Mouse (Mus musculus) midbrain, embryonic 15.5 days (tissue): ENCODE measurements around the gene Krt42. TPM values are rescaled to one million over a fixed set of nuclear protein-coding genes. Genes with fewer than 3 reads are reported as not detected.
"Not testable (repeated sequence)": the region's sequence is repeated elsewhere in the genome, so short reads cannot be mapped to it uniquely, and the experiment has no call there.

Experiments used
- ATAC-seq: fragments of 200-750 bp; cut with Nextera tagmentation; replicated peaks from 2 replicates; pipeline ENCODE4 v1.8.0; 2017; ENCODE audit warnings: moderate TSS enrichment
- H3K27ac ChIP-seq: fragments of 300-500 bp; sonication (generic); 2 replicates; pipeline ENCODE4 v1.5.1; 2015; ENCODE audit warnings: mild to moderate bottlenecking, inconsistent platforms
- H3K27me3 ChIP-seq: fragments of 300-500 bp; sonication (generic); replicated peaks from 2 replicates; pipeline ENCODE4 v1.6.1; 2015; ENCODE audit warnings: inconsistent platforms
- H3K36me3 ChIP-seq: fragments of 300-500 bp; sonication (generic); replicated peaks from 2 replicates; pipeline ENCODE4 v1.6.1; 2015; ENCODE audit warnings: inconsistent platforms
- H3K4me1 ChIP-seq: fragments of 300-500 bp; sonication (generic); 2 replicates; pipeline ENCODE4 v1.6.1; 2015; ENCODE audit warnings: inconsistent platforms
- H3K4me2 ChIP-seq: fragments of 300-500 bp; sonication (generic); 2 replicates; pipeline ENCODE4 v1.6.1; 2015; ENCODE audit warnings: inconsistent platforms, mild to moderate bottlenecking, moderate library complexity
- H3K4me3 ChIP-seq: fragments of 300-500 bp; sonication (generic); 2 replicates; pipeline ENCODE4 v1.5.1; 2015; ENCODE audit warnings: mild to moderate bottlenecking, inconsistent platforms
- H3K9ac ChIP-seq: fragments of 300-500 bp; sonication (generic); 2 replicates; pipeline ENCODE4 v1.6.1; 2015; ENCODE audit warnings: mild to moderate bottlenecking, inconsistent platforms
- H3K9me3 ChIP-seq: fragments of 300-500 bp; sonication (generic); 2 replicates; pipeline ENCODE4 v1.6.1; 2016; ENCODE audit warnings: inconsistent platforms
- WGBS: fragments of 180-500 bp; shearing (Covaris S2); methylation state at CpG from one replicate; pipeline ENCODE4 v1.1.7; 2015; ENCODE audit warnings: mixed read lengths; 5-methylcytosine and 5-hydroxymethylcytosine counted together
- polyA plus RNA-seq: library from polyadenylated mRNA; unstranded; fragments of >200 nt; fragmentation: Nextera tagmentation; extraction: Ambion mirVana; gene quantifications from 2 replicates; pipeline ENCODE4 v1.2.1, GENCODE M21; 2015

Krt42 gene
- polyA plus RNA-seq, 1 experiment from 2014 or later: not detected

DNA sequence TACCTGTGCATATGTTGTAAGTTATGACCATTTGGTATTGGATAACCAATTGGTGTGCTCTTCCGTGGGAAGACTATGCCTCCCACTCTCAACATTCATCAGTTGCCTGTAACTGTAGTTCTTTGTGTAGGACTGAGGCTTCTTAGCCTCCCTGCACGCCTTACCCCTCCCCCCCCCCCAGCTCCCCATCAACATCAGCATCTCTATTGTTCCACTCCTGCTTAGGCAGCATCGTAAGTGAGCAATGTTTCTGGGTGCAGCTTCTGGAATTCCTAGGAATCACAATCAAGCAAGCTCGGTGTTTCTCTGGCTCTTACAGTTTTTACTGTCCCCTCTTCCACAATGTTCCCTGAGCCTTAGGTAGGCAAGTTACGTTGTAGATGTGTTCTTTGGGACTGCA lies 5.8 kb upstream of the Krt42 start:
- Histone ChIP-seq H3K27me3 (no peaks in the 10 kb centered on the region), H3K4me3 (no peak overlapping the region), H3K4me2 (no peak overlapping the region), H3K4me1 (no peaks in the 10 kb centered on the region), H3K27ac (no peak overlapping the region), H3K9me3 (no peaks in the 10 kb centered on the region), H3K9ac (no peak overlapping the region), H3K36me3 (no peaks in the 10 kb centered on the region)
- ATAC-seq: no peak
- WGBS: 40% methylated on average over 5 of the region's 5 CpGs

DNA sequence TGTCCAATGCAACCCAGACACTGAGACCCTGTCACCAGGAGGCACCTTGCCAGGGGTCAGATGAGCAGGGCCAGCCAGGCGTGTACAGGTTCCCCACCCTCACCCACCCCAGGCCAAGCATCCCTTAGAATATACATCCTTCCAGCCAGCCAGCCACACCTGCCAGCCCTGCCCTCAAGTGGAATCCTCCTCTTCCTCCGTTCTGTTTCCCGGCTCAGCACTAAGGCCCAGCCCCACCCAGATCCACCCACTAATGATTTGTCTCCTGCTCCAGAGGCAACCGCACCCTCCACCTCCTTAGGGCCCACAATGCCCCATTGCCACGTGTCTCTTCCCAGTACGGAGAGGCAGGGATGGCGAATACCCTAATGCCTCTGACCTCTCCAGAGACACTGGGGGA lies 5.0 kb upstream of the Krt42 start:
- no peaks in the 10 kb centered on the region for H3K4me1 ChIP-seq
- no peak overlapping the region for H3K4me2 ChIP-seq
- 71% methylated on average over 7 of the region's 7 CpGs for WGBS
- ATAC-seq: no peak
- H3K27ac ChIP-seq: no peak overlapping the region
- H3K9me3 ChIP-seq: no peaks in the 10 kb centered on the region
- no peak overlapping the region for H3K9ac ChIP-seq
- no peaks in the 10 kb centered on the region for H3K36me3 ChIP-seq
- H3K27me3 ChIP-seq: no peaks in the 10 kb centered on the region
- no peak overlapping the region for H3K4me3 ChIP-seq

DNA sequence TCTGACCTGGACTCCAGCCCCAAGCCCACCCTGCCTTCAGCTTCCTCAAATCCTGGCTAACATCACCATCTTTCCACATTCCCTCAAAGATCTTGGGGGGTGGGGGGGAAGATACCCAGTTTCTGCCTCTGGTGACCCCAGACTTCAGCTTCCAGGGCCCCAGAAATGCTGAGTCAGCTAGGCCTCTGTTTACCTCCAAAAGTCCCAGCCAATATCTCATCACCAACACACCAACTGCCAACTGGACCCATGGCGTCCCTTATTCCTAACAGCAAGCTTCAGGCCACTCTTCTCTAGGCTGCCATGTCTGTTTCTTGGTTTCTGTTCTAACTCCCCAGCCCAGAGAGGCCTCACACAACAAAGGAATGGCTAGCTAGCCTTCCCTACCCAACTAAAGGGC lies 2.2 kb upstream of the Krt42 start:
- Histone ChIP-seq H3K36me3 (no peaks in the 10 kb centered on the region), H3K27me3 (no peaks in the 10 kb centered on the region), H3K4me3 (no peak overlapping the region), H3K4me2 (no peak overlapping the region), H3K9me3 (no peaks in the 10 kb centered on the region), H3K4me1 (no peaks in the 10 kb centered on the region), H3K9ac (no peak overlapping the region), H3K27ac (no peak overlapping the region)
- ATAC-seq: no peak
- WGBS: 84% methylated on average over 1 of the region's 1 CpGs

DNA sequence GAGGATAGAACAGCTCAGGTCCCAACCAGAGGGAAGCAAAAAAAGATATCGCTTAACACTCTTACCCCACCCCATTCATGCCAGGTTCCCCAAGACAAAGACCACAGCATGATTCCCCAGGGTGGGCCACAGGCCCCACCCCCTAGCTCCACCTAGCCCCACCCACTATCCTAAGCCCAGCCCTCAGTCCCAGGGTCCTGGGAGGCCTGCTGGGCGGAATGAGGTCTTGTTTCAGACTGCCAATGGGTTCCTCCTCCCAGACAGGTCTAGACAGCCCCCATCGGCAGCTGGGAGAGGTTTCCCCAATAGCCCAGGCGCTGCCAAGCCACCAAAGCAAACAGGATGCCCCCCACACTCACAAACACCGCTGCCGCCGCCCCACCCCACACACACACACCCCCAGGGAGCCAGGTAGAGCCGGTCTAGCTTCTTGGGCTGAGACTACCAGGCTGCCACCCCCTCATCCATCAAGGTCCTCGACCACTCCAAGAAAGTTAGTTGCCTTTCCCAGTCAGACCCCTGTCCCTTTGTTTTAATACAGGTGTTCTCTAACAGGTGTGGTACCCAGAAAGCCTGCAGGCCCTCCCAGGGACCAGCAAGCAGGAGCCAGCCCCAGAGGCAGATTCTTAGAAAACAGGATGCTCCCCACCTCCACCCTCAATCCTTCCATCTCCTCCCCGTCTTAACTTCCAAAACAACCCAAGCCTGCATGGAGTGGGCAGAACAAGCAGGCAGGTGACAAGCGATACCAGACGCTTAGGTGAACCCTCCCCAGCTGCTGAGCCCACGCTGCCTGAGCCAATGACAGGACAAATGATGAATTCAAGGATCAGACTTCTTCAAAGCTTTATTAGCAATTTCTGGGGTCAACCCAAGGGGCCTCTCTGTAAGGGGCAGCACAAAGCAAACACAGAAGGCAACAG lies 7.4 kb downstream of the Krt42 start:
- Histone ChIP-seq H3K9ac (no peak overlapping the region), H3K27me3 (no peaks in the 10 kb centered on the region), H3K9me3 (no peaks in the 10 kb centered on the region), H3K4me3 (no peak overlapping the region), H3K4me2 (no peak overlapping the region), H3K36me3 (no peaks in the 10 kb centered on the region), H3K4me1 (no peaks in the 10 kb centered on the region; the same call in 1 of the 2 replicates), H3K27ac (no peak overlapping the region)
- 36% methylated on average over 13 of the region's 13 CpGs for WGBS
- no peak for ATAC-seq

DNA sequence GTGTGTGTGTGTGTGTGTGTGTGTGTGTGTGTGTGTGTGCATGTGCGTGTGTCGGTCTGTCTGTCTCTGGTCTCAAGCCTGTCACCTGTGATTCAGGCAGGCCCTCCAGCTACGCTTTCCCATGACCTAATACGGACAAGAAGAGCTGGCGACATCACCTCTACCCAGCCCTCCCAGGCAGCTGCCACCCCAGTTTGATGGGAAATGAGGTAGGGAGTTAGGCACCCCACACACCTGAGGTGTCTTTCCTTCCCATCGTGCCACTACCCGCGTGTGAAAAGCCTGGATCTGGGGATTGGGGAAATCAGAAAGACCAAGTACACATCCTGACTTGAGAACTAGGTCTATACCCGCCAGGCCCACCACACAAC lies 8.5 kb downstream of the Krt42 start:
- WGBS: 76% methylated on average over 9 of the region's 9 CpGs
- Histone ChIP-seq H3K9me3 (no peaks in the 10 kb centered on the region), H3K36me3 (no peaks in the 10 kb centered on the region), H3K4me2 (no peak overlapping the region), H3K27me3 (no peaks in the 10 kb centered on the region), H3K27ac (no peak overlapping the region), H3K4me1 (no peaks in the 10 kb centered on the region; the same call in 1 of the 2 replicates), H3K9ac (no peak overlapping the region), H3K4me3 (no peak overlapping the region)
- no peak for ATAC-seq

DNA sequence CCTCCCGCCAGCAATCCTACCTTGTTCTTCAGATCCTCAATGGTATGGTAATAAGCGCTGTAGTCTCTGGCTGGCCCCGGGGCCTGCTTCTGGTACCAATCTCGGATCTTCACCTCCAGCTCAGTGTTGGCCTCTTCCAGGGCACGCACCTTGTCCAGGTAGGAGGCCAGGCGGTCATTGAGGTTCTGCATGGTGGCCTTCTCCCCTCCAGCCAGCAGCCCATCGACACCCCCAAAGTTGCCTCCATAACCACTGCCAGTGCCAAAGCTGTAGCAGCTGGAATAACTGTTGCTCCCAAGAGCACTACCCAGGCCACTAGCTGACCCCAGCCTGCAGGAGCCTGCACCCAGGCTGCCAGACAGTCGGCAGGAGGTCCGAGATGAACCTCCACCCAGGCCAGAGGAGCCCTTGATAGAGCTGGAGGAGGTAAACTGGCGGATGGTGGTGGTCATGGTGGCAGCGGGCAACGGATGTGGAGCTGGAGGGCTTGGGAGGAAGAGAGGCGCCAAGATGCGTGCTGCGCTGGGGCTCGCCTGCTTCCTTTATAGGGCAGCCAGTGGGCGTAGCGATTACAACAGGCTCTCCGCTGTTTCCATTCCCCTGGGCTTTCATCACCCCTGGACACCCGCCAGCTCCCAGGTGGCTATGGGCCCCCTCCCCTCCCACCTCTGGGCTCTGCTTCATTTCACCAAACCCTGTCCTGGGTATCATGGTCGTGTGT lies 9.0 kb downstream of the Krt42 start, which contains the start of gene Krt17:
Gene Krt17, minus strand, starts transcription at position 516 of the 721 bp plus-strand sequence.
- Histone ChIP-seq H3K27ac (no peak within 1 kb of the TSS), H3K9me3 (no peaks in the 10 kb centered on the region), H3K36me3 (no peaks in the 10 kb centered on the region), H3K9ac (no peak within 1 kb of the TSS), H3K27me3 (no peaks in the 10 kb centered on the region), H3K4me2 (no peak within 1 kb of the TSS), H3K4me1 (no peaks in the 10 kb centered on the region; the same call in 1 of the 2 replicates), H3K4me3 (no peak within 1 kb of the TSS)
- no peak for ATAC-seq
- WGBS: 79% methylated on average over 21 of the region's 21 CpGs

DNA sequence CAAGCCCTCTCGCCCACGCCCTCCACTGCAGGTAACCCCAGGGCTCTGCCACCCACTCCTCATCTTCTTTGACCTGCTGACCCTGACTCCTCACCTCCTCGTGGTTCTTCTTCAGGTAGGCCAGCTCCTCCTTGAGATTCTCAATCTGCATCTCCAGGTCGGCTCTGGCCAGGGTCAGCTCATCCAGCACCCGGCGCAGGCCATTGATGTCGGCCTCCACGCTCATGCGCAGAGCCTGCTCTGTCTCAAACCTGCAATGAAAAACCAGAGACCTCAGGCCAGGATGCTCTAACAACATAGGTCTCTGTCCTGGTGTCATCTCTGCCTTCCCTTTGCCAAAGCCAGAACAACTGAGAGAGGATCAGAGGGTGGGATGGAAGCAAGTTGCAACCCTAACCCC lies 10.6 kb downstream of the Krt42 start:
- Histone ChIP-seq H3K36me3 (no peaks in the 10 kb centered on the region), H3K27me3 (no peaks in the 10 kb centered on the region), H3K27ac (no peak overlapping the region), H3K4me1 (no peaks in the 10 kb centered on the region; the same call in 1 of the 2 replicates), H3K4me3 (no peak overlapping the region), H3K4me2 (no peak overlapping the region), H3K9me3 (no peaks in the 10 kb centered on the region), H3K9ac (no peak overlapping the region)
- WGBS: 94% methylated on average over 9 of the region's 9 CpGs
- ATAC-seq: no peak

DNA sequence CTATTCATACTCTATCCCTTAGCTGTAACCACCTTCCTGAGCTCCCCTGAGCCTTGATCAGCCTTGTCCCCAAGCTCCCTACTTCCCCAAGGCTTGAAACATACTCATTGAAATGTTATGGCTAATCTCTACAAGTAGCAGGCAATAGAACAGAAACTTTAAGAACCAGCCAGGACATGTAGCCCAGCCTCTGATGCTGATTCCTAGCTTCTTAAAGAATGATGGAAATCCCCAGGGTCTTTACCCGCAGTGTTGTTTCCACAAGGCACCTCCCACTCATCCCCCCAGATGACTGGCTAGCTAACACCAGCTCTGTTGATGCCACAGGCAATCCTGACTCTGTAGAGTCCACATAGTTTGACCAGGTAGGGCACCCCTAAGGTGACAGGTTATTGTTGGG lies 11.7 kb downstream of the Krt42 start:
- Histone ChIP-seq H3K4me2 (no peak overlapping the region), H3K36me3 (no peaks in the 10 kb centered on the region), H3K9me3 (no peaks in the 10 kb centered on the region), H3K9ac (no peak overlapping the region), H3K27me3 (no peaks in the 10 kb centered on the region), H3K27ac (no peak overlapping the region), H3K4me1 (no peaks in the 10 kb centered on the region; the same call in 1 of the 2 replicates), H3K4me3 (no peak overlapping the region)
- ATAC-seq: no peak
- 87% methylated on average over 1 of the region's 1 CpGs for WGBS

DNA sequence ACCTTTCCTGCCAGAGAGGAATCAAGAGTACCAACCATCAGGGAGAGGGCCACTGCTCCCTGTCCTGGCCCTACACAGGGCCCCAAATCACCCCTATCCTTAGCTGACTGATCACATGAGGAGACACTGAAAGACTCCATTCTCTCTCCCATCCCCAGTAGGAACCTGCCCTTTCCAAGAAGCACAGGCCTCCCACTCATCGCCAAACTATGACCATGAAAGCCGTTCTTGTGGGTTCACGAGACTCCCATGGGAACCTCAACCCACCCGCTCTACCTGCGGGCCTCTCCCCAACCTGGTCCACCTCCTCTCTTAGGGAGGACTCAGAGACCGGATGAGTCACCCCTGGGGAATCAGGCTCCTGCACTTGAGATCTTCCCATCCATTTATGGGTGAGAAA lies 14.2 kb downstream of the Krt42 start:
- H3K4me1 ChIP-seq: no peaks in the 10 kb centered on the region; the same call in 1 of the 2 replicates
- no peak overlapping the region for H3K4me3 ChIP-seq
- no peak overlapping the region for H3K27ac ChIP-seq
- no peaks in the 10 kb centered on the region for H3K36me3 ChIP-seq
- H3K9me3 ChIP-seq: no peaks in the 10 kb centered on the region
- ATAC-seq: no peak
- H3K9ac ChIP-seq: no peak overlapping the region
- H3K4me2 ChIP-seq: no peak overlapping the region
- WGBS: 94% methylated on average over 6 of the region's 6 CpGs
- H3K27me3 ChIP-seq: no peaks in the 10 kb centered on the region

DNA sequence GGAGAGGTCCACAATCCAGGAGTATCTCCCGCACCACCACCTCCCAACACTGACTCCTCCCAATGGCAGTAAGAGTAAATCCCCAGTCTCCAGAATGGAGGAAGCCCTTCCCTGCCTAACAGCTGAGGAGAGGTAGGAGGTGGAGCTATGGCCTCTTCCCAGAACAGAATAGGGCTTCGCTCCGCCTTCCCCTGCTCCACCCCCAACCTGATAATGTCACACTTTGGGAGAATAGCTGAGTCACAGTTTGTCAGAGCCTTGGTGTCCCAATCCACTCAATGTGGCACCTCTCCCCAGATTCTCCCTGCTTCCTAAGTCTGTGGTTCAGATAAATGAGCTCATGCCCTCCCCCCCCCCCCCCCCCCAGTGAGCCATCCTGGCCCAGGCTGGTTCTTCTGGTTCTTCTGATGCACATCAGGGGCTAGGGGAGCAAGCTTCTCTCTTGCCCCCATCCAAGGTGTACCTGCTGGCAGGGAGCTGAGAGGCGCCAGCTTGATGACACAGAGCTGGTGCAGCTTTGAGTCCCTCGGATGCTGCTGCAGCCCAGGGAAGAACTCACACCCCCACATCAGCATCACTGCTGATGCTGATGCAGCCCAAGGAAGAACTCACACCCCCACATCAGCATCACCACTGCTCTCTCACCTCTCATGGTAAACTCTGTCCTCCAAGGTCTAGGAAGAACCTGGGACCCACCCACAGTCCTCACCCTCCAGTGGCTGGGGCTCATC lies 15.1 kb downstream of the Krt42 start:
- no peak for ATAC-seq
- no peaks in the 10 kb centered on the region for H3K36me3 ChIP-seq

DNA sequence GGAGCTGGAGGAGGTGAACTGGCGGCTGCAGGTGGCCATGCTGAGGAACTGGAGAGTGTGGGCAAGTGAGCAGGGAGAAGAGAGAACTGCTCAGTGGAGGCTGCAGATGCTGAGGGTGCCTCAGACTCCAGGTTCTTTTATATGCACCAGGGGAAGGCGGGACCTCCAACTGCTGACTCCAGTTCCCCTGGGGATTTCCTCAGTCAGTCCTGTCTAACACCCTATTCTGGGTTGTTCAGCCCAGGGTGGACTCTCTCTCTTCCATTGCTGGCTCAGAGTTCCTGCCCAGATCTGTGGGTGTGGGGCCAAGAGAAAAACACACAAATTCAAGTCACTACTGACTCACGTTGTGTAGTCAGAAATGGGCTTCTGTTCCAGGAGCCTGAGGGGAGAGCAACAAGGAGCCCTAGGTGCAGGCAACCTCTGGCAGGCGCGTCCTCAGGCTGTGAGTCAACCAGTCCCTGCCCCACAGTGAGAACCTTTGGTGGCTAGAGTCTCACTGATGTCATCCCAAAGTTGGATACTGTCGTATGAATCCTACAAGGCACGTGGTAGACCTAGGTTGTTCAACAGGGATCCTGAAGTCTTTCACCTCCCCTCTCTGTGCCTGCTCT lies 20.7 kb downstream of the Krt42 start, which contains the start of gene Krt16:
Gene Krt16, minus strand, starts transcription at position 51 of the 614 bp plus-strand sequence.
- Histone ChIP-seq H3K27ac (no peak within 1 kb of the TSS), H3K36me3 (no peaks in the 10 kb centered on the region), H3K27me3 (no peaks in the 10 kb centered on the region), H3K4me3 (no peak within 1 kb of the TSS), H3K4me2 (no peak within 1 kb of the TSS), H3K9ac (no peak within 1 kb of the TSS), H3K4me1 (no peaks in the 10 kb centered on the region), H3K9me3 (no peaks in the 10 kb centered on the region)
- no peak for ATAC-seq
- 86% methylated on average over 7 of the region's 7 CpGs for WGBS

More for the DNA sequence above, 15.1 kb downstream of the Krt42 start:
- no peaks in the 10 kb centered on the region for H3K27me3 ChIP-seq
- WGBS: 73% methylated on average over 5 of the region's 5 CpGs
- H3K9me3 ChIP-seq: no peaks in the 10 kb centered on the region
- no peaks in the 10 kb centered on the region; the same call in 1 of the 2 replicates for H3K4me1 ChIP-seq
- no peak overlapping the region for H3K4me2 ChIP-seq
- H3K27ac ChIP-seq: no peak overlapping the region
- H3K9ac ChIP-seq: no peak overlapping the region
- no peak overlapping the region for H3K4me3 ChIP-seq

DNA sequence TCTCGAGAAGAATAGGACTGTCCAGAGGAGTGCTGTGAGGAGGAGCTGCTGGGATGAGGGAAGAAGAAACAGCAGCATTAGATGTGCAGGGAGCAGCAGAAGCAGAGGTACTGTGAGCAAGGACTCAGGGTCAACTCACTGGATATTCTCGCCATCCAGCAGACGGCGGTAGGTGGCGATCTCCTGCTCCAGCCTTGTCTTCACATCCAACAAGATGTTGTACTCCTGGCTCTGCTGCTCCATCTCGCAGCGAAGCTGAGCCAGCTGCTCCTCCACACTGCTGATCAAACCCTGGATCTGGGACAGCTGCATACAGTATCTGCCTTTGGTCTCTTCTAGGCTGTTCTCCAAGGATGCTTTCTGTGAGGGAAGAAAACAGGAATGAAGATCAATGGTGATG lies 23.2 kb downstream of the Krt42 start:
- ATAC-seq, H3K4me2 ChIP-seq, H3K4me3 ChIP-seq, H3K36me3 ChIP-seq, H3K27ac ChIP-seq, H3K9me3 ChIP-seq, H3K27me3 ChIP-seq, H3K9ac ChIP-seq, H3K4me1 ChIP-seq: not testable (repeated sequence)
- 74% methylated on average over 7 of the region's 7 CpGs for WGBS
